Mouse (Mus musculus) myocyte (in vitro differentiated cells): Measurements from ENCODE around the gene Orm2. TPM values are rescaled to one million over a fixed set of nuclear protein-coding genes. Genes with fewer than 3 reads are reported as not detected.

ENCODE experiments used
- H3K27me3 ChIP-seq: one replicate; pipeline ENCODE4 v1.6.1; 2011; ENCODE audit not compliant: control insufficient read depth, insufficient read depth, insufficient read length
- H3K36me3 ChIP-seq: one replicate; pipeline ENCODE4 v1.6.1; 2011; ENCODE audit not compliant: control insufficient read depth, insufficient read depth
- H3K4me2 ChIP-seq: one replicate; pipeline ENCODE4 v1.6.1; 2011; ENCODE audit warnings: low read depth, control low read depth
- H3K4me3 ChIP-seq: one replicate; pipeline ENCODE4 v1.5.1; 2011; ENCODE audit warnings: mild to moderate bottlenecking, control low read depth, moderate library complexity
- H3K79me2 ChIP-seq: one replicate; pipeline ENCODE4 v1.6.1; 2011; ENCODE audit not compliant: control insufficient read depth, insufficient read depth
- H3ac ChIP-seq: one replicate; pipeline ENCODE4 v1.6.1; 2011; ENCODE audit not compliant: control insufficient read depth, insufficient read length
- CEBPB ChIP-seq: IDR thresholded peaks from 2 replicates; pipeline ENCODE4 v1.6.1; 2011; ENCODE audit warnings: mild to moderate bottlenecking, moderate library complexity; ENCODE audit not compliant: poor library complexity, insufficient read depth, severe bottlenecking
- E2F4 ChIP-seq: IDR thresholded peaks from one replicate; pipeline ENCODE4 v1.6.1; 2011; ENCODE audit warnings: mild to moderate bottlenecking, control low read depth, moderate library complexity; ENCODE audit not compliant: insufficient read depth
- MAX ChIP-seq: IDR thresholded peaks from one replicate; pipeline ENCODE4 v1.6.1; 2011; ENCODE audit warnings: low read depth, mild to moderate bottlenecking, control low read depth
- MYOD1 ChIP-seq, 3 experiments: IDR thresholded peaks; one replicate each; pipeline ENCODE4 v1.6.1; 2011; ENCODE audit warnings: control low read depth in 2 of 3, low read depth in 2 of 3, mild to moderate bottlenecking in 2 of 3, moderate library complexity in 1 of 3; ENCODE audit not compliant: insufficient read length in 2 of 3, control insufficient read depth in 1 of 3
- MYOG ChIP-seq, 3 experiments: IDR thresholded peaks; one replicate each; pipeline ENCODE4 v1.6.1; 2011; ENCODE audit warnings: control low read depth in 2 of 3, low read depth in 2 of 3, mild to moderate bottlenecking in 2 of 3; ENCODE audit not compliant: insufficient read length in 2 of 3, control insufficient read depth in 1 of 3, insufficient read depth in 1 of 3
- POLR2A ChIP-seq: IDR thresholded peaks from one replicate; pipeline ENCODE4 v1.6.1; 2011; ENCODE audit warnings: low read depth, mild to moderate bottlenecking, control low read depth, moderate library complexity; ENCODE audit not compliant: insufficient read length
- POLR2AphosphoS2 ChIP-seq: IDR thresholded peaks from one replicate; pipeline ENCODE4 v1.6.1; 2011; ENCODE audit warnings: low read depth, control low read depth; ENCODE audit not compliant: insufficient read length
- REST ChIP-seq: IDR thresholded peaks from one replicate; pipeline ENCODE4 v1.6.1; 2011; ENCODE audit warnings: mild to moderate bottlenecking, control low read depth, moderate library complexity; ENCODE audit not compliant: insufficient read depth, insufficient read length
- SRF ChIP-seq: IDR thresholded peaks from one replicate; pipeline ENCODE4 v1.6.1; 2011; ENCODE audit warnings: low read depth; ENCODE audit not compliant: control insufficient read depth, insufficient read length
- TCF12 ChIP-seq: IDR thresholded peaks from one replicate; pipeline ENCODE4 v1.6.1; 2011; ENCODE audit warnings: mild to moderate bottlenecking, control low read depth; ENCODE audit not compliant: poor library complexity, insufficient read depth, severe bottlenecking
- TCF3 ChIP-seq: IDR thresholded peaks from one replicate; pipeline ENCODE4 v1.6.1; 2011; ENCODE audit warnings: low read depth, control low read depth; ENCODE audit not compliant: insufficient read length
- USF1 ChIP-seq: IDR thresholded peaks from one replicate; pipeline ENCODE4 v1.6.1; 2011; ENCODE audit warnings: low read depth, mild to moderate bottlenecking, control low read depth, moderate library complexity
- polyA plus RNA-seq: library from polyadenylated mRNA; unstranded; fragments of >200 nt; fragmentation: generic; extraction: Trizol; gene quantifications from one replicate; pipeline ENCODE4 v1.2.1, GENCODE M21; 2012; ENCODE audit warnings: missing spikeins

The Orm2 gene
- polyA plus RNA-seq, 1 experiment: not detected

DNA sequence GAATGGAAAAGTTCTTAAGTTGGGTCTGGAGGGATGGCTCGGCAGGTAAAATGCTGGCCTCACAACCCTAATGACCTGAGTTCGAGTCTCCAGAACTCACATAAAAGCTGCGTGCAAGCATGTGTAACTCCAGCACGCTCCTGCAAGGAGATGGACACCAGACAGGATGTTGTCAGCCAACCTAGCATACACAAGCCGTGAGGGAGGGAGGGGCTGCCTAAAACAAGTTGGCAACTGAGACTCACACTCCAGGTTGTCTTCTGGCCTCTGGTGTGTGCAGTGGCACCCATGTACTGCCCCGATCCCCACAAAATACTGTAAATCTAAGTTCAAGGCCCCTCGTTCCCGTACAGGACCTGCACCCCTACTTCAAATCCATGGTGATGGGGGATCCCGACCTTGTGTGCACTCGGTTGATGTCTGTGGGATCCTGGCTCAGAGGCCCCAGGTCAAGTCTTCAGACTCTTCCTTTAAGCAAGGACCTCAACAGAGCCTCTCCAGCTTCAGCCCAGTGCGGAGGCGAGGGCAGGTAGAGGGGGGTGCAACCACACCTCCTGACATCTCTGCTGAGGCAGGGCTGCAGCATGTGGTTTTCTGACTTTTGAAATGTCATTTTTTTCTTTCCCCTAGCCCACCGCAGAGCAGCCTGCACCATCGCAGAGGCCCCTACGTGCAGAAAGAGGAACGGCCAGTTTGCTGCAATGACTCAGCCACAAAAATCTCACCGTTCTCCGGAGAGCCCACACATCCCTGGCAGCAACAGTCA, 38.5 kb downstream of the Orm2 start:
- peaks cover 11% of the 10 kb centered on the region for H3K79me2 ChIP-seq
- no peak overlapping the region for H3K4me3 ChIP-seq
- no peaks in the 10 kb centered on the region for H3K36me3 ChIP-seq
- TF ChIP-seq CEBPB (0 out of 2 replicates have a peak, but pooled peaks have one; percentile 5), E2F4 (no peak)
- peak overlapping the region; percentile 90 for H3K4me2 ChIP-seq
- H3ac ChIP-seq: no peak overlapping the region
- no peaks in the 10 kb centered on the region for H3K27me3 ChIP-seq

DNA sequence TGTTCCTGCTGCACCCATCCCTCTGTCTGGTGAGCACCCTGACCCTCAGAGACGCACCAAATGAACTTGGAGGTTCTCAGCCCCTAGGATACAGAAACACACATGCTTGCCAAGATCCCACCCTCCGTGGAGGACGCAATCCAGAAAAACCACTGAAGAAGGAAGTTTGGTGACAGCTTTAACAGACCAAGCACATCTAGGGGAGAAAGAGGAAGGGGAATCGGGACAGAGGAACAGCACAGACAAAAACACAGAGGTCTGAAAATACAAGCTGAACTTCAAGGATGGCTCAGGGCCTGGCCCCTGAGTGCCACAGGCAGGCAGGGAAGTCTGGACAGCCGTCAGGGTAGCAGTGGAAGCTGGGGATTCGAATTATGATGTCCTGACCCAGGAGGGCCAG, 39.4 kb downstream of the Orm2 start:
- Histone ChIP-seq H3K36me3 (no peaks in the 10 kb centered on the region), H3K27me3 (no peaks in the 10 kb centered on the region), H3K79me2 (peaks cover 20% of the 10 kb centered on the region), H3K4me3 (no peak overlapping the region), H3ac (no peak overlapping the region), H3K4me2 (peak overlapping the region; percentile 90)
- TF ChIP-seq CEBPB: no peak
- TF ChIP-seq TCF12: no peak

DNA sequence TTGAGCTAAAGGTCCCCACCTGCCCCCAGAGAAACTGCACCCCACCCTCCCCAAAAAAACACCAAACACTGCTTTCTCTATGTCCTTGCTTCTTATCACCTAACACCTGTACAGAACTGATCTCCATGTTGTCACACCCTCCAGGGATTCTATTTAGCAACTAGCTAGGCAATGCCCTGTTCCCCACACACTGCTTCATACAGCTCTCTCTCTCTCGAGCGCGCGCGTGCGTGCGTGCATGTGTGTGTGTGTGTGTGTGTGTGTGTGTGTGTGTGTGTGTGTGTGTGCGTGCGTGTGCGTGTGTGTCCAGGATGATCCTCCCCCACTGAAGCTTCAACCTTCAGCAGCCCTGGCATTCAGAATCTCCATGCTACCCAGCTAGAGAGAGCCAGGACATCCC, 39.8 kb downstream of the Orm2 start:
- H3K4me3 ChIP-seq: no peak overlapping the region
- peak overlapping the region; percentile 90 for H3K4me2 ChIP-seq

DNA sequence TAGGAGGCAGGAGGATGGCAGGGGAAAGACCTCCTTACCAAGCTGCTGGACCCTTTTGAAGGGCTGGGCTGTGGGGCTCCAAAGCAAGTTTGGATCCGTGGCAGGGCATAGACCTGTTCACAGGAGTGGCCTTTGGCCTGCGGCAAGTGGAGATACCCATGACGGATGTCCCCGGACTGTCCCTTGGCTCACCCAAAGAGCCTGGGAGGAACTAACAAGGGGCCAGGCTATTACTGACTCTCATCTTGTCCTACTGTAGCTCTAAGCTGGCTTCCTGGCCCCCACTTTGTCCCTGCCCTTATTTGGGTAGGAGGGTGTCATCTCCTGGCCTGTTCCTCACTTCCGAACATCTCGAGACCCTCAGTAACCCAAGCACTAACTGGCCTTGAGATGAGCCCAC, 40.3 kb downstream of the Orm2 start:
- Histone ChIP-seq H3ac (no peak overlapping the region), H3K36me3 (no peaks in the 10 kb centered on the region), H3K79me2 (peaks cover 20% of the 10 kb centered on the region), H3K4me3 (peak overlapping the region; percentile 6), H3K4me2 (peak overlapping the region; percentile 90), H3K27me3 (no peaks in the 10 kb centered on the region)
- no peak for TF ChIP-seq CEBPB
- no peak for TF ChIP-seq MYOG (IDR thresholded peaks at IDR 0.05; ENCODE audit: control insufficient read depth in 1 of 3, insufficient read depth in 1 of 3, insufficient read length in 2 of 3, low read depth in 2 of 3)
- TF ChIP-seq POLR2AphosphoS2: no peak
- no peak for TF ChIP-seq MYOD1 (IDR thresholded peaks at IDR 0.05; ENCODE audit: control insufficient read depth in 1 of 3, insufficient read length in 2 of 3, low read depth in 2 of 3)
- TF ChIP-seq USF1: no peak
- no peak for TF ChIP-seq SRF
- TF ChIP-seq TCF12: no peak

More for the DNA sequence above, 39.8 kb downstream of the Orm2 start:
- H3K27me3 ChIP-seq: no peaks in the 10 kb centered on the region
- no peaks in the 10 kb centered on the region for H3K36me3 ChIP-seq
- TF ChIP-seq SRF (no peak), TCF3 (no peak), REST (no peak), CEBPB (no peak), MAX (no peak), E2F4 (no peak), POLR2A (no peak), MYOD1 (IDR thresholded peaks at IDR 0.05; ENCODE audit: control insufficient read depth in 1 of 3, insufficient read length in 2 of 3, low read depth in 2 of 3) (no peak), USF1 (no peak), POLR2AphosphoS2 (no peak), TCF12 (no peak), MYOG (IDR thresholded peaks at IDR 0.05; ENCODE audit: control insufficient read depth in 1 of 3, insufficient read depth in 1 of 3, insufficient read length in 2 of 3, low read depth in 2 of 3) (no peak)
- no peak overlapping the region for H3ac ChIP-seq
- H3K79me2 ChIP-seq: peaks cover 20% of the 10 kb centered on the region

DNA sequence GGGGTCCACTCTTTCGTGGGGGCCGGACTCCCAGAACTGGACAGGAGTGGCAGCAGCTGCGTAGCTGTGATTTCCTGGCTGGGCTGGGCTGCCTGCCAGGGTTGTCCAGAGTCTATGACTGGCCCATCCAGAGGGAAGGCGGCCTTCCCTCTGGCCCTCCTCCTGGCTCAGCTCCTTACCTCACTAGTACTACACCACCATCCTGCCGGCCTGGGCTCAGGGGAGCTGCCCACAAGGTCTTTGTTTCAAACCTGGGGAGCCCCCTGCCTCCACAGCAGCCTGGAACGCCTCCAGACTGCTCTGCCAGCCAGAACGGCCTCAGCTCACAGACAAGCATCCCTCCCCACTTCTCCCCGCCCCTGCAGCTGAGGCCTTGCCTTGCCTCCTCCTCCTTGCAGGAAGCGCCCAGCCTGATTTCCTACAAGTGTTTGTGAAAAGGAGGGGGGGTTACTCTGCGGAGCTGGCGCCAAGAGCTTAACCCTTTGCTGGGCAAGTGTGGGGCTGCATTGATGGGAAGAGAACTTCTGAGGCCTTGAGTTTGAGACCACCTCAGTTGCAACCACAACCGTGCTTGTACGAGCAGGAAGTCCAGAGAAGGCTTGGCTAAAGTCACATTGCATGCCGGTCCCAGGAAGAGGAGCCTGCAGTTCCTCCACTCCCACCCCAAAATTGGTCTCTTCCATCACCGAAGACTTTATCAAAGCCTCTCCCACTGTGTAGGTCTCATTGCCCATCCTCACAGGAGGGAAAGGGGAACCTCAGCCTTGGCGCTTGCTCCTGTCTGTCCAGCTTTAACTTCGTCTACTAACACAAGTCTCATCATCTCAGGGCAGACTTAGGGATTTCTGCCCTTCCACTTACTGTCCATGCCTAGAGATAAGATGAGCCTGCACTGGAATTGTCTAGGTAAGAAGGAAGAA, 41.1 kb downstream of the Orm2 start, which contains the start of gene Akna:
TSS of gene Akna (minus strand) at position 315 of the 920 bp plus-strand sequence.
- Histone ChIP-seq H3K4me2 (peak within 1 kb of the TSS; percentile 90), H3K4me3 (peak within 1 kb of the TSS; percentile 6), H3K36me3 (no peaks in the 10 kb centered on the region), H3K79me2 (peaks cover 27% of the 10 kb centered on the region), H3K27me3 (no peaks in the 10 kb centered on the region), H3ac (no peak within 1 kb of the TSS)
- TF ChIP-seq TCF3 (no peak), POLR2A (peak; percentile 47), MYOG (IDR thresholded peaks at IDR 0.05; ENCODE audit: control insufficient read depth in 1 of 3, insufficient read depth in 1 of 3, insufficient read length in 2 of 3, low read depth in 2 of 3) (peak in 2 of 3 experiments; percentile 16 to 60), TCF12 (no peak), MYOD1 (IDR thresholded peaks at IDR 0.05; ENCODE audit: control insufficient read depth in 1 of 3, insufficient read length in 2 of 3, low read depth in 2 of 3) (peak in 2 of 3 experiments; percentile 37 to 77), POLR2AphosphoS2 (peak; percentile 63)
